Mouse (Mus musculus): ENCODE results near the gene Rasgef1c.

Rasgef1c gene

GRCm38 (mm10) chr11:50024833-50025720, 123.4 kb downstream of the Rasgef1c start, which contains the start of gene Rnf130:
Gene Rnf130, plus strand, starts transcription at chr11:50025346.
- peak; percentile 78 for DNase-seq (ENCODE audit: low spot score)

- no peak for DNase-seq (ENCODE audit: low spot score)
Measured at GRCm38 (mm10) chr11:50025721-50026520, 124.3 kb downstream of the Rasgef1c start.

GRCm38 (mm10) chr11:50026521-50027090, 125.0 kb downstream of the Rasgef1c start:
- DNase-seq (ENCODE audit: low spot score) = no peak

GRCm38 (mm10) chr11:50028416-50028815, 126.8 kb downstream of the Rasgef1c start:
- DNase-seq (ENCODE audit: low spot score) = no peak
